Mouse (Mus musculus) forebrain, embryonic 12.5 days (tissue): ENCODE data around the gene Sat2. TPM values are rescaled to one million over a fixed set of nuclear protein-coding genes. Genes with fewer than 3 reads are reported as not detected.
A peak's percentile ranks its signal among the peaks of the same experiment; 100 is the strongest.

Experiments
- ATAC-seq: fragments of 200-750 bp; cut with Nextera tagmentation; 2 replicates; pipeline ENCODE4 v1.8.0; 2017; ENCODE audit warnings: moderate TSS enrichment; ENCODE audit not compliant: low FRiP score
- H3K27ac ChIP-seq: fragments of 300-500 bp; sonication (generic); 2 replicates; pipeline ENCODE4 v1.5.1; 2016; ENCODE audit warnings: mild to moderate bottlenecking
- H3K27me3 ChIP-seq: fragments of 300-500 bp; sonication (generic); 2 replicates; pipeline ENCODE4 v1.6.1; 2016; ENCODE audit warnings: mild to moderate bottlenecking
- H3K36me3 ChIP-seq: fragments of 300-500 bp; sonication (generic); replicated peaks from 2 replicates; pipeline ENCODE4 v1.6.1; 2016; ENCODE audit warnings: mild to moderate bottlenecking
- H3K4me1 ChIP-seq: fragments of 300-500 bp; sonication (generic); 2 replicates; pipeline ENCODE4 v1.6.1; 2016
- H3K4me2 ChIP-seq: fragments of 300-500 bp; sonication (generic); 2 replicates; pipeline ENCODE4 v1.6.1; 2016; ENCODE audit warnings: mild to moderate bottlenecking, moderate library complexity
- H3K4me3 ChIP-seq: fragments of 300-500 bp; sonication (generic); replicated peaks from 2 replicates; pipeline ENCODE4 v1.5.1; 2016; ENCODE audit warnings: mild to moderate bottlenecking
- H3K9ac ChIP-seq: fragments of 300-500 bp; sonication (generic); 2 replicates; pipeline ENCODE4 v1.6.1; 2016; ENCODE audit warnings: mild to moderate bottlenecking
- H3K9me3 ChIP-seq: fragments of 300-500 bp; sonication (generic); 2 replicates; pipeline ENCODE4 v1.6.1; 2016
- WGBS: fragments of 180-500 bp; shearing (Covaris S2); methylation state at CpG from one replicate; pipeline ENCODE4 v1.1.7; 2016; 5-methylcytosine and 5-hydroxymethylcytosine counted together
- polyA plus RNA-seq: library from polyadenylated mRNA; unstranded; fragments of >200 nt; fragmentation: Nextera tagmentation; extraction: Ambion mirVana; gene quantifications from 2 replicates; pipeline ENCODE4 v1.2.1, GENCODE M21; 2016

The Sat2 gene
- polyA plus RNA-seq, 1 experiment from 2014 or later, result 21.5 TPM

DNA sequence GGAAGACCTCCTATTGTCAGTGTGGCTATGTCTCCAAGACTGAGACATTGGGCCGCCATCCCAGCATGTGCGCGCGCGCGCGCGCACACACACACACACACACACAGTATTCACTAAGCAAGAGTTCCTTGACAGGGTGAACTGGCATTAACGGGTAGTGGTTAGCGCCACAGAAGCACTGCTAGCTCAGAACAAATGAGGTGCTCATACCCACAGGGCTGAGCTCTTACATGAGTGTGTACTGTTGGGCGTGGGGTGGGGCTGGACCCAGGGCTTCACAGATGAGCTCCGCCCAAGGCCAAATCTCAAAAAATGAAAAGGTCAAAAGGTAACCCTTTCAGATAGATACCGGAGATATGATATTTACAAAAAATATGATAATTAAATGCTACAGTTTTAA, 36.9 kb upstream of the Sat2 start:
- Histone ChIP-seq H3K4me3 (no peak overlapping the region), H3K27ac (no peak overlapping the region), H3K9me3 (no peaks in the 10 kb centered on the region), H3K9ac (no peak overlapping the region), H3K4me1 (peaks cover 11% of the 10 kb centered on the region), H3K36me3 (peaks cover 39% of the 10 kb centered on the region), H3K27me3 (no peaks in the 10 kb centered on the region), H3K4me2 (no peak overlapping the region)
- no peak for ATAC-seq
- WGBS, result 95% methylated on average over 13 of the region's 13 CpGs

DNA sequence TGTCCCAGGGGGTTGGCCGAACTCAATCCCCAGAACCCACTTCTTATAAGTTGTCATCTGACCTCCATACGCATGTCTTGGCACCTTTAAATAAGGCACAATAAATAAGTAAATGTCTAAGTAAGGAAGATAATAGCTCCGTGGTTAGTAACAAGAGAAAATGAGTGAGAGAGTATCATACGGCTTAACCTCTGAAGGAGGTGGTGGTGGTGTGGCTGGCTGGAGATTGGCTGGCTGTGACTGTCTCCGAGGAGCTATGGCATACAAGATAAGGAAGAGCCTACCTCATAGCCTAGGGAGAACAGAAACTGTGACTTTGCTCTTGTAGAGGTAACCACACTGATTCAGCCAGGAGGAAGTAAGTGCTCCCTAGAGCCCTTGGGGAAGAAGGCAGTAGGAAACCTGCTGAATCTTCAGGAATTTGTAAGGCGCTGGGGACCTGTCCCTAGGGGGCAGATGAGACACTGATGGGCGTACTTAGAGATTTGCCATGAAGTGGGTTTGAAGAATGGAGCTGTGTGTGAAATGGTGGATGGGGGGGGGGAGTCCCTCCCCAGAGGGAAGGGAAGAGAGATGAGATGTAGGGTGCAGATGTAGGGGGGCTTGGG, 36.0 kb upstream of the Sat2 start:
- H3K36me3 ChIP-seq, result peaks cover 48% of the 10 kb centered on the region

DNA sequence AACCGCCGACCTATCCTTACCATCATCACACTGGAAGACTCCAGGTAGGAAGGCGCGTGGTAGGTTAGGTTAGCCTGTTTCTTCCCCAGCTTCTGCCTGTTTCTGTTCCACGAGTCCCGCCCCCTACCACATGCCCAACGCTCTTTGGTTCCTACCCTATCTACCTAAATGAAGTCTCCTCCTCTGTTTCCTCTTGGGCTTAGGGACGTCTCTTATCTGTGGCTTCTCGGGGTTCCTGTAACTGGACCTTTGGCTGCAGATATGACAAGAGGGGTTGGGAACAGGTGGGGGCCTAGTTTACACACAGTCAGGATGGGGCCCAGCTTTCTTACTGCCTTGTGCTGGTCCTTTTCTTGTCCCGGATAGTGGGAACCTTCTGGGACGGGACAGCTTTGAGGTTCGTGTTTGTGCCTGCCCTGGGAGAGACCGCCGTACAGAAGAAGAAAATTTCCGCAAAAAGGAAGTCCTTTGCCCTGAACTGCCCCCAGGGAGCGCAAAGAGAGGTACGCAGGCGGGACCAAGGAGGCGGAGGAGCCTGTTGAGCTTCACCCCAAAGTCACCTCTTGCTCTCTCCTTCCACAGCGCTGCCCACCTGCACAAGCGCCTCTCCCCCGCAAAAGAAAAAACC, 32.5 kb upstream of the Sat2 start:
- H3K36me3 ChIP-seq, result peaks cover 64% of the 10 kb centered on the region
- H3K4me1 ChIP-seq, result peaks cover 6% of the 10 kb centered on the region
- no peak for ATAC-seq
- no peak overlapping the region for H3K27ac ChIP-seq
- no peaks in the 10 kb centered on the region for H3K9me3 ChIP-seq
- H3K9ac ChIP-seq, result no peak overlapping the region
- H3K4me2 ChIP-seq, result no peak overlapping the region; the same call in 1 of the 2 replicates
- no peak overlapping the region for H3K4me3 ChIP-seq
- no peaks in the 10 kb centered on the region for H3K27me3 ChIP-seq
- 95% methylated on average over 22 of the region's 22 CpGs for WGBS

More for the DNA sequence above, 36.0 kb upstream of the Sat2 start:
- H3K27me3 ChIP-seq, result no peaks in the 10 kb centered on the region
- H3K27ac ChIP-seq, result no peak overlapping the region
- peaks cover 11% of the 10 kb centered on the region for H3K4me1 ChIP-seq
- H3K9me3 ChIP-seq, result no peaks in the 10 kb centered on the region
- whole genome bisulfite sequencing, result 84% methylated on average over 7 of the region's 7 CpGs
- no peak overlapping the region for H3K4me2 ChIP-seq
- no peak overlapping the region for H3K4me3 ChIP-seq
- no peak overlapping the region for H3K9ac ChIP-seq
- ATAC-seq, result no peak

DNA sequence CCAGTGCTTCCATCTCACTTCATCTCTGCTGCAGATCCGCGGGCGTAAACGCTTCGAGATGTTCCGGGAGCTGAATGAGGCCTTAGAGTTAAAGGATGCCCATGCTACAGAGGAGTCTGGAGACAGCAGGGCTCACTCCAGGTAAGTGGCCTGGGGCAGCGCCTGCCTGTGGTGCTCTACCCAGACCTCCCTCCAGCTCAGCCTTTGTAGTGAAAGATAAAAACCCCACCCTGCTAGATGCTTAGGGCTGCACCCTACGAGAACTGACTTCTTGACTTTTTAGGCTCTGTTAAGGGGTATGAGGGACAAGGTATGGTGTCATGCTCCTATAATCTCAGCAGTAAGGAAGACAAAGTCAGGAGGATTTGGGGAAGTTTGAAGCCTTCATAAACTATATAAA, 31.2 kb upstream of the Sat2 start:
- Histone ChIP-seq H3K27me3 (no peaks in the 10 kb centered on the region), H3K9me3 (no peaks in the 10 kb centered on the region), H3K4me2 (no peak overlapping the region), H3K4me3 (no peak overlapping the region), H3K27ac (no peak overlapping the region), H3K4me1 (peaks cover 6% of the 10 kb centered on the region), H3K36me3 (peaks cover 60% of the 10 kb centered on the region), H3K9ac (no peak overlapping the region)
- 94% methylated on average over 8 of the region's 8 CpGs for WGBS
- ATAC-seq, result no peak

DNA sequence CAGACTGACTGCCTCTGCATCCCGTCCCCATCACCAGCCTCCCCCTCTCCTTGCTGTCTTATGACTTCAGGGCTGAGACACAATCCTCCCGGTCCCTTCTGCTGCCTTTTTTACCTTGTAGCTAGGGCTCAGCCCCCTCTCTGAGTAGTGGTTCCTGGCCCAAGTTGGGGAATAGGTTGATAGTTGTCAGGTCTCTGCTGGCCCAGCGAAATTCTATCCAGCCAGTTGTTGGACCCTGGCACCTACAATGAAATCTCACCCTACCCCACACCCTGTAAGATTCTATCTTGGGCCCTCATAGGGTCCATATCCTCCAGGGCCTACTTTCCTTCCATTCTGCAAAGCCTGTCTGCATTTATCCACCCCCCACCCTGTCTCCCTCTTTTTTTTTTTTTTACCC, 30.4 kb upstream of the Sat2 start:
- Histone ChIP-seq H3K4me2 (no peak overlapping the region), H3K4me1 (peaks cover 6% of the 10 kb centered on the region), H3K27ac (no peak overlapping the region), H3K9me3 (no peaks in the 10 kb centered on the region), H3K9ac (no peak overlapping the region), H3K27me3 (no peaks in the 10 kb centered on the region), H3K36me3 (peaks cover 60% of the 10 kb centered on the region), H3K4me3 (no peak overlapping the region)
- 83% methylated on average over 3 of the region's 3 CpGs for WGBS
- ATAC-seq, result no peak

DNA sequence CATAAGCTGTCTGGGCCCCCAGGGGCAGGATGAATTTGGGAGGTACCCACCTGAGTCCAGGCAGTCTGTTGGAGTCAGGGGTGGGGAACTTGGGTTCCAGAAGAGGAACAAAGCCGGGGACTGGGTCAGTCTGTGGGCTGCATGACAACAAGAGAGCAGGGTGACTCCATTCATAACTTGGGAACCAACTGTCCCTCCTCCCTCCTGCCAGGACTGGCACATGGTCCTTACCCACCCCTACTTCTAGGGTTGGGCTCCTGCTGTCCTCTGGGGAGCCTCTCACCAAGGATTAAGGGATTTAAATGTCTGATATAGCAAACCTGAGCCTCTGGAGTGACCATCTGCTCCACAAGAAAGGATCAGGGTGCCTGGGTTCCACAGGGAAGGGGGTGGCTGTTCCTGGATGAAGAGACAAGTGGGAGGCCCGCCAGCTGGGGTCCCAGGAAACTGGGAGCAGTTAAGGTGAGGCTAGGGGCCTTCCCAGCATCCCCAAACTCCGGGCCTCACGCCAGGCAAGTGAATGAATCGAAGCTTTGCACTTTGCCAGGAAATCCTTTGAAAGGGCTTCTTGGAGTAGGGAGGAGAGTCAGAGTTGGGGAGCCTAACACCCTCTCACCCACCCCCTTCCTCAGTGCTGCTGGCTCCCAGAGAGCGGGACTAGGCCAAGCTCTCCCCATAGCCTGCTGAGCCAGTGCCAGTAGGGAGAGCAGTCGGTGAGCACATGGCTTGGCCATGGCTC, 29.8 kb upstream of the Sat2 start:
- no peak for ATAC-seq
- no peak overlapping the region for H3K9ac ChIP-seq
- peaks cover 6% of the 10 kb centered on the region for H3K4me1 ChIP-seq
- peak overlapping the region; percentile 11; the same call in 1 of the 2 replicates for H3K27ac ChIP-seq
- H3K4me3 ChIP-seq, result no peak overlapping the region
- no peaks in the 10 kb centered on the region for H3K9me3 ChIP-seq
- no peak overlapping the region for H3K4me2 ChIP-seq
- peaks cover 56% of the 10 kb centered on the region for H3K36me3 ChIP-seq
- 79% methylated on average over 7 of the region's 7 CpGs for WGBS
- no peaks in the 10 kb centered on the region for H3K27me3 ChIP-seq

DNA sequence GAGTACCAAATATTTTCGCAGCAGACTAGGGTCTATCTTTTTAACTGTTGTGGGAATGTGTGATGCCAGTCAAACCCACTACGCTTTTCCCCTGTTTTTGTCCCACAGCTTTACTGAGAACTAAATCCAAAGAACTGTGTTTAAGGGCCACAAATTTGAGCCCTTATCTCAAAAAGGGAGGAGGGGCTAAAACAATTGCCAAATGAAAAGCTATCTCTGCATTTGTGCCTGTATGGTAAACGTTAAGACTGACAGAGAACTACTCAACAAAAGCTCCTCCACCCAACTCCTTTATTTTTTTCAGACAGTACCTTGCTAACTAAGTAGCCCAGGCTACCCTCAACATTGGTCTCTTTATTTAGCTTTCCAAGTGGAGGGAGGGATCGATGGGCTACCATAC, 29.0 kb upstream of the Sat2 start:
- no peaks in the 10 kb centered on the region for H3K27me3 ChIP-seq
- 91% methylated on average over 4 of the region's 4 CpGs for WGBS
- no peaks in the 10 kb centered on the region for H3K9me3 ChIP-seq
- H3K4me3 ChIP-seq, result no peak overlapping the region
- 0 out of 2 replicates have a peak overlapping the region, but pooled peaks have one; percentile 11 for H3K27ac ChIP-seq
- peaks cover 6% of the 10 kb centered on the region for H3K4me1 ChIP-seq
- no peak overlapping the region for H3K4me2 ChIP-seq
- no peak for ATAC-seq
- peaks cover 49% of the 10 kb centered on the region for H3K36me3 ChIP-seq
- no peak overlapping the region for H3K9ac ChIP-seq

DNA sequence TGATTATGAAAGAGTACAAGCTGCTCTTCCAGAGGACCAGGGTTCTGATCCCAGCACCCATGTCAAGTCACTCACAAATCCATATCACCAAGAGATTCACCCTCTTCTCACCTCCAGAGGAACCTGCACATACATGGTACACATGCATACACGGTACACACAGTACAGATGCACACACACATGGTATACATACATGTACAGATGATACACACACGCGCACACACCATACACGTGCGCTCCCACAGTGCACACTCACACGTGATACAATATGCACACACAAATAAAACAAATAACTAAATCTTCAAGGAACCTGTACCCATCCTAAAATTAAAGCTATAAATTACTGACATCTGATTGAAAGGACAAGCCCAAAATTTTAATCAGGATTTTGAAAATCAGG, 27.0 kb upstream of the Sat2 start:
- Histone ChIP-seq H3K36me3 (peaks cover 28% of the 10 kb centered on the region), H3K4me1 (peaks cover 10% of the 10 kb centered on the region), H3K9ac (no peak overlapping the region), H3K4me3 (no peak overlapping the region), H3K9me3 (no peaks in the 10 kb centered on the region), H3K27ac (no peak overlapping the region), H3K27me3 (no peaks in the 10 kb centered on the region), H3K4me2 (no peak overlapping the region)
- ATAC-seq, result no peak
- WGBS, result 95% methylated on average over 6 of the region's 6 CpGs

DNA sequence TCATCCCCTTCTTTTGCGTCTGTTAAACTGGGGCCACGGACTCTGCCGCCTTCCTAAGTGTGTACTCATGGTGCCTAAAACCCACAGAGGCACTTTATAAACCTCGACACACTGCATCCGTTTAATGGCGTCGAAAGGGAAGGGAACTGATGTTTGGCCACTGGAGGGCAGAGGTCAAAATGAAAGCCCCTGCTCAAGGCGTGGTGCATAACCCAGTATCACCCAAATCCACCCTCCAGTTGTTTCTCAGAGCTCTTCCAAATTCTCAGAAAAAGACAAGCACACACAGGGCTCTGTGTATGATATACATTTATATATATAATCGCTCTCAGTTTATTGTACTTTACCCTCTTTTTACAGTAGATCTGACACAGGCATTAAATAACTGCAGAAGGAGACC, 22.4 kb upstream of the Sat2 start:
- 9% methylated on average over 9 of the region's 9 CpGs for WGBS
- Histone ChIP-seq H3K9ac (peak overlapping the region; percentile 29; the same call in 1 of the 2 replicates), H3K9me3 (no peaks in the 10 kb centered on the region), H3K4me3 (no peak overlapping the region), H3K27ac (peak overlapping the region; percentile 53; the same call in 1 of the 2 replicates), H3K4me2 (no peak overlapping the region), H3K36me3 (no peaks in the 10 kb centered on the region; the same call in 1 of the 2 replicates), H3K4me1 (peaks cover 22% of the 10 kb centered on the region), H3K27me3 (peaks cover 17% of the 10 kb centered on the region)
- no peak for ATAC-seq

DNA sequence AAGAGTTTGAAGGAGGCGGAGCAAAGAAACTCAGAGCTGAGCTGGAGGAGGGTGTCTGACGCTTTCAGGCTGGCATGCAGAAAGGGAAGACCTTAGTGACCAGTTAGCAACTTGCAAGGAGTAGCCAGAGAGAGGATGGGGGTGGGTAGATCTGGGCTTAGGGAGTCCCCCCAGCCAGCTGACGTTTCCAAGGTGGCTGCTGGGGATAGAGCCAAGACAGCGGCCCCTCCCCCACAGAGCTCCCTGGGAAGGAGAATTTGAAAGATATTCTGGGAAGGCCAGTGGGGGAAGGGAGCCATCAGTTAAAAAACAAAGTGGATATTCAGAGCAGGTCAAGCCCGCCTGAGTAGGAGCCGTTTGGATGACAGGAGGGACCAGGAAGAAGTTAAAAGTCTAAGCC, 21.7 kb upstream of the Sat2 start:
- Histone ChIP-seq H3K27me3 (peaks cover 20% of the 10 kb centered on the region), H3K9me3 (no peaks in the 10 kb centered on the region), H3K4me1 (peaks cover 29% of the 10 kb centered on the region), H3K27ac (peak overlapping the region; percentile 73), H3K4me3 (no peak overlapping the region), H3K4me2 (peak overlapping the region; percentile 19), H3K36me3 (no peaks in the 10 kb centered on the region; the same call in 1 of the 2 replicates), H3K9ac (peak overlapping the region; percentile 29; the same call in 1 of the 2 replicates)
- no peak for ATAC-seq
- 9% methylated on average over 6 of the region's 6 CpGs for WGBS

DNA sequence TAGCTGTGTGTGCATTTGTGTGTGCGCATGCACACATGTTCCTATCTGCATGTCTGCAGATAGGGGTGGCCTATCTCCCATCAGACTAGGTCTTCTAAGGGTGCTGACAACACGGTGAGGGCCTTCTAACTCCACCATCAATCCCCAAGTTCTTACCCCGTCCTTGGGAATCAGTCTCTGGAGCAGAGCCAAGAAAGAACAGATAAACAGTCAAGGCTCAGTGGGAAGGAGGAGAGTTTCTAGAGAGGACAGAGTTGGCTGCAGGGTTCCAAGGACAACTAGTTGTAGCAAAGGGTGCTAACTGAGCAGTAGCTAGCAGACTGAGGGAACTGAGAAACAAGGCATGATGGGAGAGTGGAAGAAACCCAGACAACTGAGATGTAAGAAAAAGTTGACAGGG, 20.1 kb upstream of the Sat2 start:
- H3K9ac ChIP-seq, result no peak overlapping the region
- H3K4me2 ChIP-seq, result no peak overlapping the region
- WGBS, result 92% methylated on average over 3 of the region's 3 CpGs
- no peak for ATAC-seq
- H3K36me3 ChIP-seq, result no peaks in the 10 kb centered on the region
- H3K4me1 ChIP-seq, result peaks cover 36% of the 10 kb centered on the region
- H3K9me3 ChIP-seq, result no peaks in the 10 kb centered on the region
- H3K27me3 ChIP-seq, result peaks cover 20% of the 10 kb centered on the region
- H3K27ac ChIP-seq, result no peak overlapping the region
- no peak overlapping the region for H3K4me3 ChIP-seq

DNA sequence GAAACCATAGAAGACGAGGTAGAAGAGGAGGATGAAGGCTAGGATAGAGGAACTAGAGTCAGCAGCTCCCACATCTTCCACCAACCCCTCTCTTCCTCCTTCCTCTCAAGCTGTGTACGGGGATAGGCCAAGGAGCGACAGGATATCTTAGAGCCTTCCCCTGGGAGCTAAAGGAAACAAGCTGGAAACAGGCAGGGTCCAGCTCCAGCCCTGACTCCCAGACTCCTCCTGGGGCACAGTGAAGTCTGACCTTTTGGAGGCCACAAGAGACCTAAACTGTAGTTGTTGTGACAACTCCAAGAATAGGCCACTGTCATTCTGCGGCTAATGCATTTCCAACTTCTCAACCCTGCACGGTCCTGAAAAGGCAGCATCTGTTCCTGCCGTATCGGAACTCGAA, 18.3 kb upstream of the Sat2 start:
- 85% methylated on average over 8 of the region's 8 CpGs for WGBS
- H3K4me1 ChIP-seq, result peaks cover 36% of the 10 kb centered on the region
- no peak for ATAC-seq
- no peaks in the 10 kb centered on the region for H3K36me3 ChIP-seq
- H3K9ac ChIP-seq, result no peak overlapping the region
- H3K9me3 ChIP-seq, result no peaks in the 10 kb centered on the region
- no peak overlapping the region for H3K4me3 ChIP-seq
- H3K27ac ChIP-seq, result no peak overlapping the region
- H3K4me2 ChIP-seq, result 0 out of 2 replicates have a peak overlapping the region, but pooled peaks have one; percentile 97
- peaks cover 20% of the 10 kb centered on the region for H3K27me3 ChIP-seq
